Mouse (Mus musculus) small intestine, adult 2 months (tissue): ENCODE data around the gene Clstn1.

Source experiments
- CTCF ChIP-seq: fragments of 200-500 bp; IDR thresholded peaks from 2 replicates; pipeline ENCODE4 v1.5.1; 2012; ENCODE audit warnings: low read depth, mild to moderate bottlenecking, control low read depth, inconsistent platforms, low read length, moderate library complexity, mixed read lengths; ENCODE audit not compliant: insufficient replicate concordance, insufficient read length; ENCODE audit errors: extremely low read depth
- POLR2A ChIP-seq: fragments of 200-500 bp; IDR thresholded peaks from 2 replicates; pipeline ENCODE4 v1.6.1; 2012; ENCODE audit warnings: low read depth, mild to moderate bottlenecking, control low read depth, inconsistent platforms, low read length, moderate library complexity

- TF ChIP-seq CTCF (no peak), POLR2A (no peak)
These were observed 5.2 kb downstream of the Clstn1 start for GRCm38 (mm10) chr4:149591486-149591885.
